Mouse (Mus musculus): ENCODE results near the gene Samd4. TPM values are rescaled to one million over a fixed set of nuclear protein-coding genes. Genes with fewer than 3 reads are reported as not detected.

The Samd4 gene
- total RNA-seq (2015; ENCODE audit: low replicate concordance) (2.9 and 3.8 TPM in 2 replicates), total RNA-seq (2017; ENCODE audit: low replicate concordance) (0.45 and 2.2 TPM in 2 replicates)

- ATAC-seq (replicated peaks; ENCODE audit: low FRiP score, poor library complexity, severe bottlenecking): no peak
These were observed at the start of gene Samd4 for GRCm38 (mm10) chr14:46882431-46883067. TSS of gene Samd4 (plus strand) at chr14:46882854.

GRCm38 (mm10) chr14:46839326-46839725 lies 43.3 kb upstream of the Samd4 start:
- ATAC-seq (replicated peaks; ENCODE audit: low FRiP score, poor library complexity, severe bottlenecking): no peak

DNA sequence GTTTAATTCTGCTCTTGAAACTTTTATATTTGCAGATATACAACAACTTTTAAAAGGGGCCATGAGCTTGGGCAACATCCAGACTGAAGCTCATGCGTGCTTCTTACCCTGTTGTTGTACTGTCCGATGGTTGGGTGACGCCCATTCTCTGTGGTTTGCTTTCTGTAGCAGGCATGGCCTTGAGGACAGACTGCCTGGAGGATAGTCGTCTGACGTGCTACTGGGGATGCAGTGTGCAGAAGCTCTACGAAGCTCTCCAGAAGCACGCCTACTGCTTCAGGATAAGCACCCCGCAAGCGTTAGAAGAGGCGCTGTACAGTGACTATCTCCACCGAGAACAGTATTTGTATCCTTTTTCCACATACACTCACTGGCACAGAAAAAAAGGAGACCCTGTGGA lies 36.9 kb upstream of the Samd4 start:
- ATAC-seq (replicated peaks; ENCODE audit: low FRiP score, poor library complexity, severe bottlenecking): no peak

GRCm38 (mm10) chr14:46848063-46848590 lies 34.5 kb upstream of the Samd4 start:
- no peak for ATAC-seq (replicated peaks; ENCODE audit: low FRiP score, poor library complexity, severe bottlenecking)

- no peak for ATAC-seq (replicated peaks; ENCODE audit: low FRiP score, poor library complexity, severe bottlenecking)
These were observed 33.9 kb upstream of the Samd4 start for GRCm38 (mm10) chr14:46848736-46849135.

DNA sequence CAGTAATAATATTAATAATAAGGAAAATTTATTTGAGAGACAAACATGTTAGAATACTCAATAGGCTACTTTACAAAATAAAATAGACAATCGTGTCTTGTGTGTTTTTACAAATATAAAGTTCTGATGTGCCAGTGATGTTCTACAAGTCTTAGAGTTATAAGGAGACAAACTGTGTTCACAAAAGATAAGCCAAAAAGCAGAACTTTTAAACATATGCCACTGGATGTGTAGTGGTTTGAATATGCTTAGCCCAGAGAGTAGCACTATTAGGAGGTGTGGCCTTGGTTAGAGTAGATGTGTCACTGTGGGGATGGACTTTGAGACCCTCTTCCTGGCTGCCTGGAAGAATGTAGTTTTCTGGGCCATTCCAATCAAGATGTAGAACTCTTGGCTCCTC lies 32.9 kb upstream of the Samd4 start:
- no peak for ATAC-seq (replicated peaks; ENCODE audit: low FRiP score, poor library complexity, severe bottlenecking)

DNA sequence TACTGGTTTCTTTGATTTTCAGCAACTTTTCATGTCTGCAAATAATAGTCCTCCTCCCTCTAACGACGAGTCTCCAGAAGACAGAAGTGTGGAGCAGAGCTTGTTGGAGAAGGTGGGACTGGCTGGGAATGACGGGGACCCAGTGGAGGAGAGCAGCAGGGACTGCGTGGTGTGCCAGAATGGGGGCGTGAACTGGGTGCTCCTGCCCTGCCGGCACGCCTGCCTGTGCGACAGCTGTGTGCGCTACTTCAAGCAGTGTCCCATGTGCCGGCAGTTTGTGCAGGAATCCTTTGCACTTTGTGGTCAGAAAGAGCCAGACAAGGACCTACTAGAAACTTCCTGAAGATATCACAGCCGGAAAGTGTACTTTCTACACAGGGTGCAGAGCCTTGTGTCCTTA lies 29.0 kb upstream of the Samd4 start:
- ATAC-seq (replicated peaks; ENCODE audit: low FRiP score, poor library complexity, severe bottlenecking): no peak

DNA sequence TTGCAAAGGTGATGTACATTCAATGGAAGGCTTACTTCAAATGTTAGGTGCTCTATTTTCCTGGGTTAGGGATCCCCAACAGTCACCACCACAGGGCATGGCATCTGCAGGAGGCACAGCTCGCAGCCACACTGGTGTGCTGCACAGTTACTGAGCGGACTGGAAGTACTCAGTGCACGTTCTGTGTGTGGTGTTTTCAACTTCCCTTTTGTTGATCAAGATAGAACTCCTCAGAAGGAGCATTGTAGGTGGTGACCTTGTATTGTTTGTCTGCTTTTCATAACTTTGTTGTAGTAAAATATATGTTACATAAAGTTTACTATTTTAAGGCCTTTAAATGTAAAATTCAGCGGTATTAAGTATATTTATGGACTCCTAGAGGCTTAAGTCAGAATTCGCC lies 19.7 kb upstream of the Samd4 start:
- ATAC-seq (replicated peaks; ENCODE audit: low FRiP score, poor library complexity, severe bottlenecking): no peak

DNA sequence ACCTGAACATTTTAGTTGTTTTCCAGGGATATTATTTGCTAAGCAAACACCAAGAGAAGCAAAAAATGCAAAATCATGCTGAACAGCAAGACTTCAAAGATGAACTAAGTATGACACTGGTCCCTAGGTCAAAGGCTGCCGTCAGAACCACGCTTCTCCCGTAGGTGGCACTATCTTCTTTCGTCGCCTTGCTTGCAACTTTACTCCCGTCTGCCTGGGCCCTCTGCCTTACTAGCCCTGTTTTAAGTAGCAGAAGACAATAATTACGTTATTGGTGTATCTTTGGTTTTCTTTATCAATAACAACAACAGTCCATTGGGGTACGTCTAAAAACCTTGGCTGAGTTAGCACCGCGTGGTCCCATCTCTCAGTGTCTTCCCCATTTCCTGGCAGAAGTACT lies 1.7 kb upstream of the Samd4 start:
- no peak for ATAC-seq (replicated peaks; ENCODE audit: low FRiP score, poor library complexity, severe bottlenecking)

- no peak for ATAC-seq (replicated peaks; ENCODE audit: low FRiP score, poor library complexity, severe bottlenecking)
These were observed 848 bp upstream of the Samd4 start for GRCm38 (mm10) chr14:46881581-46882430.

DNA sequence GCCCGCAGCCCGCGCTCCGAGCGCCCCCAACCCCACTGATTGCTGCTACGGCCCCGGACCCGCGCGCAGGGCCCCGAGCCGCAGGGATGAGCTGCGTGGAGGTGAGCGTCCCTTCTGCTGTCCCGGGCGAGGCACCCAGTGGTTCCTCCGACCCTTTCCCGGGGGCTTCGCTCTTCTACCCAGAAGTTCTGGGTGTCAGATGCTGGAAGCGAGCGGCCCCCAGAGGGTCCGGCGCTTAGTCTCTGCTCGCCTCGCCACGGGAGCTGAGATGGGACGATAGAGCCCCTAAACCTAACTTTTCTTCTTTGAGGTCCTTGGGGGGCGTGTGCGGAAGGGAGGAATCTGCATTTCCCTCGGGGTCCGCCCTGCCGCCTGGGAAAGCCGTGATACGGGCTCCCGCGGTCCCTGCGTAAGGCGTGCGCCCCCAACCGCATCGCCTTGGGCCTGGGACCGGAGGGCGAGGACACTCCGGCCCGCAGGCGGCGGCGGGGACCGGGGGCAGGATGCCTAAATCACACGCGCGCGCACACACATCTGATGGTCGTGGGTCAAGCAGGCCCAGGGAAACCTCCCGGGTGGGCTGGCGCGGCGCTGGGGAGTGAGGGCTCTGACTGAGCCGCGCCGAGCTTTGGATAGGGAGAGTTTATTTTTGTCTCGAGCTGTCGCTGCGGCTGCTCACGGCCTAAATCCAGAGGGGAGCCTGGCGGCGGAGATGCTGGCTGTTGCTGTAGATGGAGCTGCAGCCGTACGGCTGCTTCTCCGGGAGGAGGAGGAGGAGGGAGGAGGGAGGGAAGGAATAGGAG lies 615 bp downstream of the Samd4 start:
- ATAC-seq (replicated peaks; ENCODE audit: low FRiP score, poor library complexity, severe bottlenecking): no peak

DNA sequence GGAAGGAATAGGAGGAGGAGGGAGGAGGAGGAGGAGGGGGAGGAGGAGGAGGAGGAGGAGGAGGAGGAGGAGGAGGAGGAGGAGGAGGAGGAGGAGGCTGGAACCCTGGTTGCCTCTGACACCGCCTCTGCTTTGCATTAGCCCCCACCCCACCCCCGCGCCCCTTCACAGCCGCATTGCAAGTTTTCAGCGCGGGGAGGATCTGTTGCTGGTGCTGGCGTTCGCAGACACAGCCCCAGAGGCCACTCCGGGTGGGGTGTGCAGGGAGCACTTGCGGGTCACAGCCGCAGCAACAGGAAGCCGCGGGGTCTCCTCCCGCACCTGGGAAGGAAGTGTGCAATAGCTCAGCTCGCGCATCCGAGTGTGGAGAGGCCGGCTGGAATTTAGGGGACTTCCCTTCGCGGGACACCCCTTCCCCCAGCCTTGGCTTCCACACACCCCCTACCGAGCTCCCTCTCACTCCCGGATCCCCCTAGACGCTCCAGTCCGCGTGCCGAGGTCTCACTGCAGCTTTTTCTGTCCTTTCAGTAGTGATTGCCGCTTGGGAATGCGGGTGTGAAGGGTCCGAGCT lies 1.3 kb downstream of the Samd4 start:
- ATAC-seq (replicated peaks; ENCODE audit: low FRiP score, poor library complexity, severe bottlenecking): no peak

- no peak for ATAC-seq (replicated peaks; ENCODE audit: low FRiP score, poor library complexity, severe bottlenecking)
These were observed 2.2 kb downstream of the Samd4 start for GRCm38 (mm10) chr14:46884701-46885428.

- no peak for ATAC-seq (replicated peaks; ENCODE audit: low FRiP score, poor library complexity, severe bottlenecking)
These were observed 2.7 kb downstream of the Samd4 start for GRCm38 (mm10) chr14:46885429-46885755.

DNA sequence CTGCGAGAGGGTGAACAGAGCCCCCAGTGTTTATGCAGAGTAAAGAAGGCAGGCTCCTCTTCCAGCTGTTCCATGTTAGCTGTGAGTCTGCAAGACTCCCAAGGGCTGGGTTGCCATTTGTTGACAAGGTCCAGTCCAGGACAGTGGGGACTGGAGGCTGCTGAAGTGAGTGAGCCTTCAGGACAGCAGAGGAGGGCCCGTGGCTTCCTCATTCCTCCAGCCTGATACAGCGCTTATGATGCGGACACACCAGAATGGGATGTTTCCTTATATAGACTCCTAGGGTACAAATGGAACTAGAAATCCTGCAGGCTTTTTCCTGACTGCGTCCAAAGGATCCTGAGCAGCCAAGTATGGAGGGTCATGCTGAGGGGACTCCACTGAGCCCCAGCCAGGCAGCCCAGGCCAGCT lies 3.2 kb downstream of the Samd4 start:
- no peak for ATAC-seq (replicated peaks; ENCODE audit: low FRiP score, poor library complexity, severe bottlenecking)

DNA sequence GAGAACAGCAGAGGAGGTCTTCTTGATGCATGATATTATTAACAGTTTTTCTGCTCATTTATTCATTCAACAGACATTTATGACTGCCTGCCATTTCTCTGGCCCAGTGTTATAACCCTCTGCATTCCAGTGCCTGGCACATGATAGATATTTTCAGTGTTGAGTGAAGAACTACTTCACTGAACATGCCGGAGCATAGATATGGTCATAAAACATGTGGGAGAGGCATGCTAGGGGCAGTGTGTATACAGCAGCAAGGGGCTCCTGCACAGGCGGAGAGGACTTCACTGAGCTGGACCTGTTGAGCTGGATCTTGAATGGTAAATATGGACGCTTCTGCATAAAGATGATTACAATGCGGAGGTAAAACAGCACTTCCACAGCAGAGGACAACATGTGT lies 6.4 kb downstream of the Samd4 start:
- no peak for ATAC-seq (replicated peaks; ENCODE audit: low FRiP score, poor library complexity, severe bottlenecking)

GRCm38 (mm10) chr14:46893961-46894360 lies 11.3 kb downstream of the Samd4 start:
- no peak for ATAC-seq (replicated peaks; ENCODE audit: low FRiP score, poor library complexity, severe bottlenecking)

GRCm38 (mm10) chr14:46897953-46898352 lies 15.3 kb downstream of the Samd4 start:
- ATAC-seq (replicated peaks; ENCODE audit: low FRiP score, poor library complexity, severe bottlenecking): no peak

DNA sequence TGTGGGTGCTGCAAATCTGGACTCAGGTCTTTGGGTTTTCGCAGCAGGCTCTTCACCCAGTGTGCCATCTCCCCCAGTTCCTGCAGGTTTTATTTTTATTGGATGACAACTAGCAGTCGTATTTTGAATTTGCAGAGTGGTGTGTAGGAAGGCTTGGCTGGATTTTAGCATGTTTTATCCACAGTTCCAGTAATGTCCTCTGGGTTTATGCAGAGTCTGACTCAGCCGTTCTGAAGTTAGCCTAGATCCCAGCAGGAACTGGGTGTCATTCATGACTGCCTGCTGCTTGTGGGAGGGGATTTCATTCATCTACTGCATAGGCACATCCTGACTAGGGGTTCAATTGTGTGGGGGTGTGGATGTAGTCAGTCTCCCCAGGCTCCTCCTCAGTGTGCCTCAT lies 16.0 kb downstream of the Samd4 start:
- no peak for ATAC-seq (replicated peaks; ENCODE audit: low FRiP score, poor library complexity, severe bottlenecking)

Data from erythroid progenitor cell, adult 5-6 weeks (primary cell).